Mouse (Mus musculus) liver, embryonic 12.5 days (tissue): ENCODE results near the gene Fam199x. TPM values are rescaled to one million over a fixed set of nuclear protein-coding genes. Genes with fewer than 3 reads are reported as not detected.

Experiments
- ATAC-seq: fragments of 200-750 bp; cut with Nextera tagmentation; 2 replicates; pipeline ENCODE4 v1.8.0; 2017; ENCODE audit warnings: moderate number of reproducible peaks, mild to moderate bottlenecking, moderate library complexity
- H3K27ac ChIP-seq: fragments of 300-500 bp; sonication (generic); 2 replicates; pipeline ENCODE4 v1.5.1; 2016; ENCODE audit warnings: mild to moderate bottlenecking
- H3K27me3 ChIP-seq: fragments of 300-500 bp; sonication (generic); replicated peaks from 2 replicates; pipeline ENCODE4 v1.6.1; 2016; ENCODE audit warnings: mild to moderate bottlenecking, moderate library complexity
- H3K36me3 ChIP-seq: fragments of 300-500 bp; sonication (generic); 2 replicates; pipeline ENCODE4 v1.6.1; 2016; ENCODE audit warnings: mild to moderate bottlenecking, moderate library complexity
- H3K4me1 ChIP-seq: fragments of 300-500 bp; sonication (generic); 2 replicates; pipeline ENCODE4 v1.6.1; 2016
- H3K4me2 ChIP-seq: fragments of 300-500 bp; sonication (generic); 2 replicates; pipeline ENCODE4 v1.6.1; 2016; ENCODE audit warnings: mild to moderate bottlenecking, moderate library complexity
- H3K4me3 ChIP-seq: fragments of 300-500 bp; sonication (generic); 2 replicates; pipeline ENCODE4 v1.5.1; 2016; ENCODE audit warnings: mild to moderate bottlenecking, moderate library complexity
- H3K9ac ChIP-seq: fragments of 300-500 bp; sonication (generic); 2 replicates; pipeline ENCODE4 v1.6.1; 2016; ENCODE audit warnings: mild to moderate bottlenecking, moderate library complexity
- H3K9me3 ChIP-seq: fragments of 300-500 bp; sonication (generic); replicated peaks from 2 replicates; pipeline ENCODE4 v1.6.1; 2016; ENCODE audit warnings: mild to moderate bottlenecking, moderate library complexity
- WGBS: fragments of 180-500 bp; shearing (Covaris S2); methylation state at CpG from one replicate; pipeline ENCODE4 v1.1.7; 2016; ENCODE audit not compliant: insufficient replicate concordance; 5-methylcytosine and 5-hydroxymethylcytosine counted together
- polyA plus RNA-seq: library from polyadenylated mRNA; unstranded; fragments of >200 nt; fragmentation: Nextera tagmentation; extraction: Ambion mirVana; gene quantifications from 2 replicates; pipeline ENCODE4 v1.2.1, GENCODE M21; 2016

Fam199x gene
- polyA plus RNA-seq, result 2.1 and 2.2 TPM in 2 replicates

DNA sequence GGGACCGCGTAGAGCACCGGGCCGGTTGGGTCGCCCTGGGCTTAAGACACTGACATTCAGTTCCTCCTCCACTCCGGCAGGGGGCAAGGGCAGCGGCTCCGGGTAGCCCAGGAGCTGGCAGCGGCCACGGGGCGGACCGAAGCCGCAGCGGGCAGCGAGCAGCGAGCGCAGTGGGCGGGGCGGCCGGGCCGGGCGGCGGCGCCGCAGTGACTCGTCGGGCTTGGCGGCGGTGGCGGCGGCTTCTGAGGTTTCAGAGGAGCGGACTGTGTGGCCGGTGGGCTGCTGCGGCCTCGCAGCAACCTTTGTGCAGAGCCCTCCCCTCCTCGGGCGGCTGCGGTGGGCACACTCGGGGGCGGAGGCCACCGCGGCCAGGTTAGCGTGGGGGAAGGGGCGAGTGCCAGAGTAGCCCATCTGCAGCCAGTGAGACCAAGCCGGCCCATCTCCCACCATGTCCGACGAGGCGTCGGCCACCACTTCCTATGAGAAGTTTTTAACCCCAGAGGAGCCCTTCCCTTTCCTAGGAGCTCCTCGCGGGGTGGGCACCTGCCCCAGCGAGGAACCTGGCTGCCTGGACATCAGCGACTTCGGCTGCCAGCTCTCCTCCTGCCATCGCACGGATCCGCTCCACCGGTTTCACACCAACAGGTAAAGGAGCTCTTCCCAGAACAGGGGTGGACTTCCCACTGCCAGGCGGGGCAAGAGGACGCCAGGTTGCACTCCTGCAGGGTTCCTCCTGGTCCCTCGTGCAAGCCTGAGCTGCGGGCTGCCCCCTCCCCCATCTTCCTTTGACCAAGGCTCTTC, at the start of gene Fam199x:
Gene Fam199x (plus strand): TSS at position 170 of the 801 bp plus-strand sequence.
- Histone ChIP-seq H3K4me1 (no peaks in the 10 kb centered on the region), H3K27me3 (peaks cover 10% of the 10 kb centered on the region), H3K27ac (no peak within 1 kb of the TSS), H3K36me3 (no peaks in the 10 kb centered on the region), H3K4me2 (peak within 1 kb of the TSS; percentile 82), H3K9me3 (no peaks in the 10 kb centered on the region), H3K4me3 (peak within 1 kb of the TSS; percentile 67), H3K9ac (peak within 1 kb of the TSS; percentile 72)
- ATAC-seq, result peak; percentile 95
- WGBS, result 8% methylated on average over 53 of the region's 62 CpGs

DNA sequence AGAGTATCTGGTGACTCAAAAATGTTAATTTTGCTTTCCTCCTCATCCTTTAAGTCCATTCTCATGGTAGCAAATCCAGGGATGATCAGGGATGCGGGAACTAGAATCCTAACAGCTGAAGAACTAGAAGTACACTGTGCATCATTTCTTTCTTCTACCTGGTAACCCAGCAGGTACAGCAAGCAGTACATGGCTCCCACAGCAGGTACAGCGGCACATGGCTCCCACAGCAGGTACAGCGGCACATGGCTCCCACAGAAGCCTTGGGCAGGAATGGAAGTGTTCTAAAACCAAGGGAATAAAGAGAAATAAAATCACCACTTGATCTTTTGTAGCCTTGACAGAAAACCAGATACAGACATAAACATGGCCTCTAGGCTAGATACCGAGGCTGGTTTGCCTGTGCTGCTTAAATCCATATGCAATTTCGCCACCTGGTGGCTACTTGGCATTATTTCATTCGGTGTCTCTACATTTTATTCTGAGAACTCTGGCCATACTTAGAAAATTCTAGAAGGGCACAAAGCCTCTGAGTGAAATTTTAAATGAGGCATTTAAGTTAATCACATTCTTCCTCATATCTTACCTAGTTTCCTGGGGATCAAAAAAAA, 34.2 kb upstream of the Fam199x start:
- Histone ChIP-seq H3K36me3 (no peaks in the 10 kb centered on the region), H3K9ac (no peak overlapping the region), H3K27me3 (no peaks in the 10 kb centered on the region), H3K27ac (no peak overlapping the region), H3K9me3 (no peaks in the 10 kb centered on the region), H3K4me2 (no peak overlapping the region), H3K4me3 (no peak overlapping the region), H3K4me1 (no peaks in the 10 kb centered on the region)
- WGBS, result 52% methylated on average over 6 of the region's 6 CpGs
- ATAC-seq, result no peak

DNA sequence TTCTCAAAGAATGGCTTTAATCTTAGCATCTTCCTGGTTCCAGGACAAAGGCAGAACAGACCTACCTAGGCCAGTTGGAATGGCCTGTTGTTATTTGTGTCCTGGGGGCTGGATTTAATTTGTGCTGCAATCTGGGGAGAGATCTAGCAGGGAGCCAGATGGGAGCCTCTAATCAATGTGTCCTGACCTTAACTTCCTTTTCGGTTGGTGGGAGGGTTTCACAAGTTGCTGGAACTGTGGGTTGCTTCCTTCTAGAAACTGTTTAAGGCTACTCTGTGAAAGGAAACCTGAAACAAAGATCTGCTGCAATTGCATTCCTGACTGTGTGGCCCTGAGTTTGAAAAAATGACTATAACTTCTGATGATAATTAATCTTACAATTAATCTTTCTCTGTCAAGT, 31.7 kb upstream of the Fam199x start:
- 62% methylated on average over 1 of the region's 1 CpGs for WGBS
- ATAC-seq, result no peak
- Histone ChIP-seq H3K27me3 (no peaks in the 10 kb centered on the region), H3K4me3 (no peak overlapping the region), H3K27ac (no peak overlapping the region), H3K4me1 (no peaks in the 10 kb centered on the region), H3K36me3 (no peaks in the 10 kb centered on the region), H3K4me2 (no peak overlapping the region), H3K9me3 (no peaks in the 10 kb centered on the region), H3K9ac (no peak overlapping the region)

DNA sequence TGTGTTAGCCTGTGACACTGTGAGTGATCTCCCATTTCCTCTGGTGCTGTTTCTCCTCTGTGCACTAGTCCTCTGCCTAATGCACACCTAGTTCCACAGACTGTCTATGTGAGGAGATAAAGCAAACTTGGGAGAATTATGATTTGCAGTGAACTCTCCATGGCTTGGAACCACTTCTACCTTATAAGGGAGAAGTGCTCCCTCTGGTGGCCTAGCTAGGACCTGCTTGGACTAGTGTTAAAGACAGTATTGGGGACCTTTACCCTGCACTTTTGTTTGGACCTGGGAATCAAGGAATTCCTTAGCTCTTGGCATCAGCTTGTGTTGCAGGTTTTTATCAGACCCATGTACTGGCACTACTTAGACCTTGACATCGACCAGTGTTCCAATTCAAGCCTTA, 30.1 kb upstream of the Fam199x start:
- H3K4me3 ChIP-seq, result no peak overlapping the region
- H3K36me3 ChIP-seq, result no peaks in the 10 kb centered on the region
- ATAC-seq, result peak; percentile 55; the same call in 1 of the 2 replicates
- no peak overlapping the region for H3K4me2 ChIP-seq
- 6% methylated on average over 1 of the region's 1 CpGs for WGBS
- no peaks in the 10 kb centered on the region for H3K9me3 ChIP-seq
- H3K4me1 ChIP-seq, result no peaks in the 10 kb centered on the region
- H3K9ac ChIP-seq, result no peak overlapping the region
- H3K27me3 ChIP-seq, result no peaks in the 10 kb centered on the region
- no peak overlapping the region for H3K27ac ChIP-seq

DNA sequence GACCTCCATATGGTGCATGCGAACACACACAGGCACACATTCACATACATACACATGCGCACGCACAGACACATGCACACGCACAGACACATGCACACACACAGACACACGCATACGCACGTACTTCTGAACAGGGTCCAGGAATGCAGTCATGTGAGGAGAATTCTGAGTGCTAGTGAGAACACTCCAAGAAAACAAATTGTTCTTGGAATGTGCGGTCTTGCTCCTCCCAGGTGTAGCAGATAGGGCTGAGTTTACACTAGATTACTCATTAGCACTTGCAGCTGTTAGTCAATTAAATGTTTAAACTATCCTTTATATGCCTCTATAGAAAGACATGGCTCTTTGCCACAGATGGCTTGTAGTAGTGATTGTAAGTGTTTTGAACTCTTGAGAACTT, 18.5 kb upstream of the Fam199x start:
- H3K27ac ChIP-seq, result no peak overlapping the region
- H3K4me2 ChIP-seq, result no peak overlapping the region
- H3K9me3 ChIP-seq, result no peaks in the 10 kb centered on the region
- 84% methylated on average over 8 of the region's 8 CpGs for WGBS
- no peak overlapping the region for H3K4me3 ChIP-seq
- H3K9ac ChIP-seq, result no peak overlapping the region
- no peak for ATAC-seq
- no peaks in the 10 kb centered on the region; the same call in 1 of the 2 replicates for H3K36me3 ChIP-seq
- H3K4me1 ChIP-seq, result no peaks in the 10 kb centered on the region
- no peaks in the 10 kb centered on the region for H3K27me3 ChIP-seq

DNA sequence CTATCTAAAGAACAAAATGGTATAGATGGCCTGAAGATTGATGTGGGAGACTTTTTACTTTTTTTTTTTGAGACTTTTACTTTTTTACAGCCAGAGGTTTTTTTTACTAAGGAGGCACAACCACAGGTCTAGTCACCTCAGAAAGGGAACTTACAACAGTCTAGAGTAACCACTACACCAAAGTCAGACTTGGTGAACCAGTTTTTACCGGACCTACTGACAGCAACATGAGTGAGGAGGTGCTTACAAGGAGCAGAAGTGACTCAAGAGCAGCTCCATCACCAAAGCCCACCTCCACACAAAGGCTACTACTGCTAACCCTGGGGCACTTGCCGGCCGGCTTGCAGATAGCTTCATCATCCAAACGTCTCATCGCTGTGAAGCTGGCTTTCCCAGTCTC, 17.7 kb upstream of the Fam199x start:
- Histone ChIP-seq H3K27ac (no peak overlapping the region), H3K36me3 (no peaks in the 10 kb centered on the region; the same call in 1 of the 2 replicates), H3K9ac (no peak overlapping the region), H3K9me3 (no peaks in the 10 kb centered on the region), H3K4me2 (no peak overlapping the region), H3K27me3 (no peaks in the 10 kb centered on the region), H3K4me1 (peaks cover under 1% of the 10 kb centered on the region; the same call in 1 of the 2 replicates), H3K4me3 (no peak overlapping the region)
- 79% methylated on average over 5 of the region's 5 CpGs for WGBS
- ATAC-seq, result no peak

DNA sequence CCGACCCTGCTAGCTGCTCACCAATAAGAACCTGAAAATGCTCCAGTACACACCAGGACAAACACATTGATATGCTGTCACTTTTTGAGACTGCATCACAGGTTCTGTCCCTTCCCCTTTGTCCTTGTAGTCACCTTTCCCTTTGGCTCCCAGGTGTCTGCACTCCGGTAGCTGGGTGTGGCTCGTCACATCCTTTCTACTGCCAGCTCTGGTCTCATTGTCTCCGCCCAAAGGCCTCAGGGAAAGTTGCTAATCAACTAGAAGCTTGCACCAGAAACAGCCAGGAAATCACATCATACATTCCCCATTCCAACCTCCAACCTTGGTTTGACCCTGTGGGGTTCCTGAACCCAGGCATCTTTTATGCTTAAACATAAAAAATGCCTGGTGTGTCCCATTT, 15.1 kb upstream of the Fam199x start:
- H3K9ac ChIP-seq, result no peak overlapping the region
- H3K27me3 ChIP-seq, result no peaks in the 10 kb centered on the region
- WGBS, result 70% methylated on average over 4 of the region's 4 CpGs

DNA sequence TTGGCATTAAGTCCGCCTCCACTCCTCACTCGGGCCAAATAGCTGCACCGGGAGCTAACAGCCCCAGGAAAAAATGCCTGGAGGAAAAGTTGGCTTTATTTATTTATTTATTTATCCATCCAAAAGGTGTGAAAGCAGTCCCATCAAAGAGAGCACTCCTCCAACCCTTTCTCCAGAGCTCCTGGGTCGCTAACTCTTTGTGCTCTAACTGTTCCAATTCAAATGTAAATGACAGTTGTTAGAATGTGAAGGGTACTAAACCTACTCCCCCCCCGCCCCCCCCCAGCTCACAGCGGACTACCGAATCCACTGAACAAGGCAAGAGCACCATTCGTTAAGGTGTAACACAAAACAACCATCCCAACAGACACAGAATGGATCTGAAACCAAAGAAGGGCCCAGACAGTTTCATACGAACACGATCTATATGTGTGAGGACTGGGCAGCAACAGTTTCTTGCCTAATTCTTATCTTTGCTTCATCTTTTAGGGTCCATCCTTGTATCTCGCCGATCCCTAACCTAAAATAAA, 11.9 kb upstream of the Fam199x start:
- Histone ChIP-seq H3K4me2 (peak overlapping the region; percentile 62), H3K4me1 (peaks cover 9% of the 10 kb centered on the region), H3K4me3 (peak overlapping the region; percentile 66), H3K9ac (peak overlapping the region; percentile 66), H3K27me3 (no peaks in the 10 kb centered on the region), H3K9me3 (no peaks in the 10 kb centered on the region), H3K36me3 (no peaks in the 10 kb centered on the region), H3K27ac (peak overlapping the region; percentile 72; the same call in 1 of the 2 replicates)
- 10% methylated on average over 12 of the region's 12 CpGs for WGBS
- ATAC-seq, result no peak

More for the DNA sequence above, 15.1 kb upstream of the Fam199x start:
- H3K4me1 ChIP-seq, result peaks cover 9% of the 10 kb centered on the region
- no peak overlapping the region for H3K27ac ChIP-seq
- no peaks in the 10 kb centered on the region for H3K9me3 ChIP-seq
- H3K4me3 ChIP-seq, result no peak overlapping the region
- no peak for ATAC-seq
- H3K36me3 ChIP-seq, result no peaks in the 10 kb centered on the region
- no peak overlapping the region for H3K4me2 ChIP-seq

DNA sequence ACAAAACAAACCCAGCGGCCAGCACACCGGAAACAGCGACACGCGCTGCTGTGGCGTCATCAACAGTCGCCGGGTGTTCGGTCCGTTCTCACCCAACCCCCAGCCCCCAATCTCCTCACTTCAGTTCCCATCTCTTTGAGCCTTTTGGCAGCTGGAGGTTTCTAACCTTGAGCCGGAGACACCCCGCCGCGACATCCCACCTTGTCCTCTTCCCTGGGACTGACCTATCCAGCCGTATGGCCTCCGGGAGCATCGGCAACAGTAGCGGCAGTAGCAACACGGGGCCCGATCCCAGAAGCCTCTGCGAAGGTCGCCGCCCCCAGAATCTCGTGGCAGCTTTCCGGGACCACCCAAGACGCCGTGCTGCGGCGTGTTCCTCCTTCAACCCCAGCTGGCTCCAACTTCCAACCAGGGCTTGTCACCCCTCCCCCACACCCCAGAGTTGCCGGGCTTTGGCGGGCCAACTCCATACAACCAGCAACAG, 11.4 kb upstream of the Fam199x start, which contains the start of gene Slc25a53:
Gene Slc25a53 (minus strand): TSS at position 303 of the 484 bp plus-strand sequence.
- H3K4me3 ChIP-seq, result peak within 1 kb of the TSS; percentile 66
- peaks cover 9% of the 10 kb centered on the region for H3K4me1 ChIP-seq
- H3K36me3 ChIP-seq, result no peaks in the 10 kb centered on the region
- no peaks in the 10 kb centered on the region for H3K9me3 ChIP-seq
- peak within 1 kb of the TSS; percentile 62 for H3K4me2 ChIP-seq
- peak; percentile 92 for ATAC-seq
- no peaks in the 10 kb centered on the region for H3K27me3 ChIP-seq
- peak within 1 kb of the TSS; percentile 72; the same call in 1 of the 2 replicates for H3K27ac ChIP-seq
- 11% methylated on average over 30 of the region's 31 CpGs for WGBS
- peak within 1 kb of the TSS; percentile 66 for H3K9ac ChIP-seq

DNA sequence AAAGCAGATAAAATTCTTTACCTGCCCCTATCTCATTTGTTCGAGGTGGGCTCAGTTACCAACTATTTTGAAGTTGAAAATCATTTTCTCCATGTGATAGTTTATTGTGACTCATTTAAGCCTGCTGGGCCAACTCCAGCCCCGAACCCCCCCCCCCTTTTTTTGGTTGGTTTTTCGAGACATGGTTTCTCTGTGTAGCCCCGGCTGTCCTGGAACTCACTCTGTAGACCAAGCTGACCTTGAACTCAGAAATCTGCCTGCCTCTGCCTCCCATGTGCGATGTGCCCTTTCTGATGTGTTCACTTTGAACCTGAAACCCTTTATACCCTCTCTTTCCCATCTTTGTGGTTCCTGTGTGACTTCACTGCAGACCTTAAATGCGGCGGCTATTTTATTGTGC, 10.9 kb upstream of the Fam199x start:
- H3K4me3 ChIP-seq, result peak overlapping the region; percentile 66
- H3K36me3 ChIP-seq, result no peaks in the 10 kb centered on the region
- no peaks in the 10 kb centered on the region for H3K9me3 ChIP-seq
- H3K27ac ChIP-seq, result peak overlapping the region; percentile 72; the same call in 1 of the 2 replicates
- peaks cover 9% of the 10 kb centered on the region for H3K4me1 ChIP-seq
- WGBS, result 36% methylated on average over 7 of the region's 7 CpGs
- H3K4me2 ChIP-seq, result peak overlapping the region; percentile 62
- ATAC-seq, result 0 out of 2 replicates have a peak, but pooled peaks have one; percentile 2
- H3K27me3 ChIP-seq, result no peaks in the 10 kb centered on the region
- peak overlapping the region; percentile 66 for H3K9ac ChIP-seq

DNA sequence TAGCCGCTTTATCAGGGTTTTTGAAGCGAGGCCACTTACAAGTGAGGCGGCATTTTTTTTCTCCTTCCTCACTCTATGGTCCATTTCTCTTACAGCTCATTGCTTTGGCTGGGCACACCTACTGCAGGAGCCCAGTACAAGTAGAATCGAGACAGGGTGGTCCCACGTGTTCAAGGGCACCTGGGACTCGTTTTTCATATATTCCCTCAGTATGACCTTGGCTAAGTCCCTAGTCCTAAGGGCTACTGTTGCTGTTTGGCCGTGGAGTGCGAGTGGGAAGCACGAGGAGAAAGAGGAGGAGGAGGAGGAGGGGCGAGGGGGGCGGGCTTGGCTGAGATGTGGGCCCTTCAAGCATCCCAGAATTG, 352 bp upstream of the Fam199x start:
- H3K9me3 ChIP-seq, result no peaks in the 10 kb centered on the region
- H3K27me3 ChIP-seq, result peaks cover 10% of the 10 kb centered on the region
- H3K4me2 ChIP-seq, result peak overlapping the region; percentile 82
- no peak overlapping the region for H3K27ac ChIP-seq
- peak overlapping the region; percentile 67 for H3K4me3 ChIP-seq
- peak; percentile 49; the same call in 1 of the 2 replicates for ATAC-seq
- WGBS, result 10% methylated on average over 10 of the region's 11 CpGs
- H3K9ac ChIP-seq, result peak overlapping the region; percentile 72; the same call in 1 of the 2 replicates
- H3K36me3 ChIP-seq, result no peaks in the 10 kb centered on the region
- no peaks in the 10 kb centered on the region for H3K4me1 ChIP-seq

DNA sequence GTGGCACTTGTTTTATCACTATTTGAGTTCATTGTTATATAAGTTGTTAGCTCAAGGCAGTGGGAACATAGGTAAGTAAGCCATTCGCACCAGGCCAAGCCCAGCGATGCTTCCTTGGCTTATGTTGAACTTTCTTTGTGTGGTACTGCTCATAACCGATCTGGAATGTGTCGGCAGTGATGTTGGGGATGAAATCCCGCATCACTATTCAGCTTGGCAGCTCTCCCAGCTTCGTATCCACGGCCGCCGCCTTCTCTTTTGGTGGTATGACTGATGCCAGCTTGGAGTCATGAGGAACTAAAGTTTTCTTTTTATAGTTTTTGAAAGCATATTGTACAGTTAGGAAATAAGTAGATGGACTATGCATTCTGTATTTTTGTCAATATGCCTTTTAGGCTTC, 13.8 kb downstream of the Fam199x start:
- Histone ChIP-seq H3K9ac (no peak overlapping the region), H3K36me3 (no peaks in the 10 kb centered on the region), H3K4me2 (no peak overlapping the region), H3K9me3 (no peaks in the 10 kb centered on the region), H3K4me3 (no peak overlapping the region), H3K27me3 (no peaks in the 10 kb centered on the region), H3K27ac (no peak overlapping the region), H3K4me1 (no peaks in the 10 kb centered on the region)
- 82% methylated on average over 9 of the region's 9 CpGs for WGBS
- no peak for ATAC-seq
